Mouse (Mus musculus): ENCODE data around the gene E4f1. TPM values are rescaled to one million over a fixed set of nuclear protein-coding genes. Genes with fewer than 3 reads are reported as not detected.

E4f1 gene
- 17.7 and 19.5 TPM in 2 replicates for polyA plus RNA-seq (2015; fragmentation: Nextera tagmentation; extraction: Ambion mirVana)

DNA sequence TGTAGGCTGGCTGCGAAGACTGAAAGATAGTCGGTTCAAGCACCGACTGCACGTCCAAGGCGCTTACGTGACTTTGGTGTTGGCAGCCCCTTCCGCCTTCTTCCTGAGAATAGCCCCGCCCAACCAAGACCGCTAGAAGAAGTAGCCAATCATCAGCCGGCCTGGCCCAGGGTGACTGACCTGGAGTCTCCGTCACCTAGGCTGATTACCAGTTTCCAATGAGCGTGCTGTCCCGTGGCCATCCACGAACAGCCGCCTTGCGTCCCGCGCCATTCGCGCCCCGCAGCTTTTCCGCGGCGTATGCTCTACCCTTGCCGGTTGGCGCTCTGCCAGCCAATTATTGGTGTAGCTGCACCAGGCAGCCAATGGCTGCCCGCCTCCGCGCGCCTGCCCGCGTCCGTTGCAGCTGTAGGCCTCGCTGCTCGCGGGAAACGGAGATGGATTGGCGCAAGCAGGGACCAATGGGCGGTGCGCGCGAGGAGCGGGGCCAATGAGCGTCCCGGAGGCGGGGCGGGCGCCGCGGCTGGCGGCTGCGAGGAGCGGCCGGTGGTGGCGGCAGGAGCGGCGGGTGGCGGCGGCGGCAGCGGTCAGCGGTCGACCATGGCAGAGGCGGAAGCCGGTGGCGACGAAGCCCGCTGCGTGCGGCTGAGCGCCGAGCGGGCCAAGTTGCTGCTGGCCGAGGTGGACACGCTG is at the start of gene E4f1, which contains the start of gene Pgp:
TSS of gene E4f1 (minus strand) at position 404 of the 693 bp plus-strand sequence.
TSS of gene Pgp (plus strand) at position 483 of the 693 bp plus-strand sequence.

DNA sequence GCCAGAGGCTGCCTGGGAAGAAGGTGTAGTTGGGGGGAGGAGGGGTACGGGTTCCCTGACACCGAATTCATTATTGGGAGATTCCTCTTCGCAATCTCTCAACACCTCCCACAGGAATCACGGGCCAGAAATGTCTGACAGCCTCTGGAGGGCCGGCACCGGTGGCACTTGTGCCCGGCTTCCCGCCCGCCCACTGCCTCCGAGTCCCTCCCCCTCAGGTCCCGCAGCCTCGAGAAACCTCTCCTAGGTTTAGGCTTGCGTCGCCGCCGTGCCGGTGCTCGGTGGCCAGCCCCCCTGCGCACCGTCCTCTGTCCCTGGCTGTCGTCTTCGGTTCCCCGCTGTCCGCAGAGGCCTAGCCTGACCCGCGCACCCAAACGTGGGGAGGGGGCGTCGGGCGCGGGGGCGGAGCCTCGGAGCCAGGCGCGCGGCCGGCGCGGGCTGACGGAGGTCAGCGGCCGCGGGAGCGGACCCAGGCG is 18.1 kb upstream of the E4f1 start, which contains the start of gene Caskin1:
TSS of gene Caskin1 (plus strand) at position 416 of the 476 bp plus-strand sequence.

DNA sequence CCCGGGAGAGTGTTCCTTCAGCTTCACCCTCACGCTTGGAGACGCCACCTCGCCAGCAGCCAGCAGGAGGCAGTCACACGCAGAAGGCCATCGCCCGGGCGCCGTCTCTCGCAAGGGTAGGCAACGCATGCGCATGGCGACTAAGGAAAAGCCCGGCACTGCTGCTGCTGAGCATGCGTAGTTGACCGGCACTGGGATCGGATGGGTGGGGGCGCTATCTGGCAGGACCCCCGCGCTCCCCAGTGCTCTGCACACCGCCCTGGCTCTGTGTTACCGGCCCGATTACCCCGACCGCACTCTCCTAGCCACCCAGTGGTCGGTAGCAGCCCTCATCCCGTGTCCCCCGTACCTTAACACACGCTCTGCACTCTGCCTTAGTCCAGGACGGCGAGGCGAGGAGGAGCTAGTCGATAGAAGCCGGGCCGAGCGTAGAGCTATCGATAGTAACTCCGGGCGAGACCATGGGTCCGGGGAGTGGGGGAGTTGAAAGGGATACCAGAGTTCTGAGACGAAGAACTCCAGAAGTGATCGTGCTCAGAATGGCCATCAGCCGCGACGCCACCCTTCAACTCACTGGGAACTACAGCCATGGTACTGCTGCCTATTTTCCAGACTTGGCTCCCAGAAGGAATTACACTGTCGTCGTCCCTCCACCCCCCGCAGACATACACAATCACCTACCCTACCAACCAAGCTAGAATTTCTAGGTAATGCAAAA is 8.7 kb upstream of the E4f1 start, which contains the start of gene Mlst8:
TSS of gene Mlst8 (minus strand) at position 416 of the 718 bp plus-strand sequence.

DNA sequence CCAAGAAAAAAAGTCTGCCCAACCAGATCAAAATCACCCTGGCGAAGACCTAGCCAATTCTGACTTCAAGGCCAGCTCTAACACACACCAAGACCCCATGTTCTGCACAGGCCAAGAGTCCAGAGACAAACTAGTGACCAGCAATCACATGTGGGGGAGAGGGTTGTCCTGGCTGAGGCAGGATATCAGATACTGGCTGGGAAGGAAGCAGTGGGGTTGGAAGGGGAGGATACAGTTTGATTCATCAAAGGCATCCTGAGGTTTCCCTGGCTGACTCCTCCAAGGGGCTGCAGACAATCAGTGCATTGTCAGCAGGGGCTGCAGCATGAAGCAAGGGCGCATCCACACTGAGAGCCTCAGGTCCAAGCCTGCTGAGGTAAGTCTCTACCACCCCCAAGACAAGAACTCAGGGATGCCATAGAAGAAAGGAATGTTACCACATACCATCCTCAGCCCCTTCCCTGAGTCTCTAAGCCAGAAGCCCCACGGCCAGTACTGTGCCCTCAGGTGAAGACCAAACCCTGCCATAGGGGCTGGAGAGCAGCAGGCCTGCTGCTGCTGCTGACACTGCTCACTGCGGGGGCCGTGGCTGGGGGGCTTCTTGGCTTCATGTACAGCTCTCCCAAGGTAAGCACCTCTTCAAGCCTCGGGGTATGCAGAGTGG is 3.6 kb upstream of the E4f1 start, which contains the start of gene Bricd5:
TSS of gene Bricd5 (plus strand) at position 273 of the 664 bp plus-strand sequence.

DNA sequence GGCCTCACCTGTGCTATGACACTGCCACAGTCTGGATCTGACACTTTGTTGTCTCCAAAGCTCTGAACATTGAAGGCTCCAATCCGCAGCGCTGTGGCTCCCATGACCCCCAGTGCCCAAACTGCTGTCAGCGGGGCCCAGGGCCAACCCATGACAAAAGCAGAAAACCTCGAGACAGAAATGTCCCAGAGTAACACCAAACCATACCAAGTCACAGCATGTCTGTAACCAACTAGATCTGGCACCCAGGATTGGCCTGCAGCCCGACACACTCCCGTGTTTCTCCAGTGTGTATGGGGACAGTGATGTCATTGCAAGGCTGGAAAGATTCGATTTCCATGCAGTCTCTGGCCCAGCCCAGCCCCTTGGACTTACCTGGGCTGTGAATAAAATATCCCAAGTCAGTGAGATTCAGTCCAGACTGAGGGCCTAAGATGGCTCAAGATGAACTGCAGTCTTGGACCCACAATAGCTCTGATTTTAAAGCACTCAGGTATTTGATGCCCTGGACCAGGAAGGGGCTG is 27.4 kb downstream of the E4f1 start, which contains the start of gene Dnase1l2:
TSS of gene Dnase1l2 (minus strand) at position 474 of the 524 bp plus-strand sequence.

DNA sequence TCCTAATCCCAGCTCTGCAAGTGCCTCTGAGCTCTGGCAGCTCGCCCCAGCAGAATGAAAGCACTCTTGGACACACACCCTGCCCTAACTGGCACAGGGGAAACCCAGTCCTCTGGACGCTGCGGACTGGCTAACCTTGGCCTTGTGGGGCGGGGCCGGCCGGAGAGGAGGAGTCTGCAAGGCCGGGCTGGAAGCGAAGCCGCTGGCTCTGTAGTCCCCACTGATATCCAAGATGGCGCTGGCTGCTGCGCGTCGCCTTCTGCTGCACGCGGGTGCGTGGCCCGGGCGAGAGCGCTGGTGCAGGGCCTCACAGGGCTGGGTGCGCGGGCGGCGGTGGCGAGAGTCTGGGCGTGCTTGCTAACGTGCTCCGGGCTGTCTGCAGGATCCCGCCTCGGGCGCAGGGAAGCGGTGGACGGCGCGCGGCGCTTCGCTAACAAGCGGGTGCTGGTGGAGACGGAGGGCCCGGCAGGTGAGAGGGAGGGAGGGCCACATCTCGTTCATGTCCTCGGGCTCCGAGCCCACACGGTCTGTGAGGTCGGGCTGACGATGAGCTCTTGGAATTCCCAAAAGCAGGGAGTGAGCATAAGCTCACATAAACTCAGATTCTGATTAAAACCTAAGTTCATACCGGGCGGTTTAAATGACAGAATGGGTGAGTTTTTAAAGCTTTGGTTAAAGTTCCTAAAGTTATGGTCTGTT is 43.5 kb downstream of the E4f1 start, which contains the start of gene Eci1:
TSS of gene Eci1 (plus strand) at position 171 of the 699 bp plus-strand sequence.

DNA sequence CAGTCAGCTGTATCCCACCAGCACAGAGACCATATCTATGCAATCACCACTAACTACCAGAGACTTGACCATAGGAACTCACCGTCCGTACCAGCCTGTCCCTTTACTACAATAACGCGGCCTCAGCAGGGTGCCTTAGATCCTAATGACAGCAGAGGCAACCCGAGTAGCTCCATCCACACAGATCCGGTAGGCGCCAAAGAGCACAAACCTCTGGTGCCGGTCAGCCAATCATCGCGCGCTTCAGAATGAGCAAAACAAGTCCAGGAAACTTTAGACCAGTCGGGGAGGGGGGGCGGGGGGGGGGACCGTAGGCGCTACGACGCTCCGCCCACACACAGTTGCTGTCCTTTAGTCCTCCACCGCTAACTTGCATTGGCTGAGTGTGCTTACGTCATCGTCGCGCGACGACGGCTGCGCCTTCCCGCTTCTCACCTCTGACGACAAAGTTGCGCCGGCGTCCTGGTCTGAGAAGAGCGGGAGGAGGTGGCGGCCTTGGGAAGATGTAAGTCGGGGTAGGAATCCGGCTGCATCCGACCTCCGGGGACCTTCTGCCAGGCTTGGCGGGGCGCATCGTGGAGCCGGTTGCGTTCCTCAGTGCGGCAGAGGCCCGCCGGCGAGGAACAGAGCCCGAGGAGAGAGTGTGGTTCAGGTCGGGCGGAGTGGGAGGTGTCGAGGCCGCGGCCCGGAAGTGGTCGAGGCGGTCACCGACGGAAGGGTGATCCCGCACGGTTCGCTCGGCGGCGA is 55.7 kb downstream of the E4f1 start, which contains the start of gene Rnps1:
TSS of gene Rnps1 (plus strand) at position 336 of the 747 bp plus-strand sequence.

Other genes with a start within 250 kb of the E4f1 start
- gene Tedc2, start 249.5 kb downstream of the E4f1 start, polyA plus RNA-seq (2015; fragmentation: Nextera tagmentation; extraction: Ambion mirVana): 3.6 TPM in 2 replicates
- 6.9 and 11.9 TPM in 2 replicates for gene Ccnf, start 218.8 kb downstream of the E4f1 start, polyA plus RNA-seq (2015; fragmentation: Nextera tagmentation; extraction: Ambion mirVana)
- gene Abca17, start 119.2 kb downstream of the E4f1 start, polyA plus RNA-seq (2015; fragmentation: Nextera tagmentation; extraction: Ambion mirVana): 0.19 TPM in 1 of 2 replicates, not detected in the other
- 10.4 and 13.4 TPM in 2 replicates for gene Abca3, start 118.4 kb downstream of the E4f1 start, polyA plus RNA-seq (2015; fragmentation: Nextera tagmentation; extraction: Ambion mirVana)
- 112 and 119 TPM in 2 replicates for gene Rnps1, start 55.7 kb downstream of the E4f1 start, polyA plus RNA-seq (2015; fragmentation: Nextera tagmentation; extraction: Ambion mirVana)
- 102 and 104 TPM in 2 replicates for gene Eci1, start 43.7 kb downstream of the E4f1 start, polyA plus RNA-seq (2015; fragmentation: Nextera tagmentation; extraction: Ambion mirVana)
- gene Dnase1l2, start 27.2 kb downstream of the E4f1 start, polyA plus RNA-seq (2015; fragmentation: Nextera tagmentation; extraction: Ambion mirVana): 35.1 and 38.3 TPM in 2 replicates
- gene Pgp, start 79 bp upstream of the E4f1 start, polyA plus RNA-seq (2015; fragmentation: Nextera tagmentation; extraction: Ambion mirVana): 41.5 and 50.1 TPM in 2 replicates
- gene Bricd5, start 3.6 kb upstream of the E4f1 start, polyA plus RNA-seq (2015; fragmentation: Nextera tagmentation; extraction: Ambion mirVana): not detected in 2 replicates
- 11.2 and 13.5 TPM in 2 replicates for gene Mlst8, start 8.8 kb upstream of the E4f1 start, polyA plus RNA-seq (2015; fragmentation: Nextera tagmentation; extraction: Ambion mirVana)
- 0.23 and 0.41 TPM in 2 replicates for gene Caskin1, start 18.3 kb upstream of the E4f1 start, polyA plus RNA-seq (2015; fragmentation: Nextera tagmentation; extraction: Ambion mirVana)
- gene Traf7, start 57.6 kb upstream of the E4f1 start, polyA plus RNA-seq (2015; fragmentation: Nextera tagmentation; extraction: Ambion mirVana): 50.4 and 54.8 TPM in 2 replicates
- gene Rab26, start 63.9 kb upstream of the E4f1 start, polyA plus RNA-seq (2015; fragmentation: Nextera tagmentation; extraction: Ambion mirVana): 2.2 and 2.6 TPM in 2 replicates
- 28.6 and 36.5 TPM in 2 replicates for gene Pkd1, start 79.5 kb upstream of the E4f1 start, polyA plus RNA-seq (2015; fragmentation: Nextera tagmentation; extraction: Ambion mirVana)
- gene Tsc2, start 162.3 kb upstream of the E4f1 start, polyA plus RNA-seq (2015; fragmentation: Nextera tagmentation; extraction: Ambion mirVana): 216 and 218 TPM in 2 replicates
- gene Nthl1, start 162.4 kb upstream of the E4f1 start, polyA plus RNA-seq (2015; fragmentation: Nextera tagmentation; extraction: Ambion mirVana): 9.8 and 11.3 TPM in 2 replicates
- gene Slc9a3r2, start 180.0 kb upstream of the E4f1 start, polyA plus RNA-seq (2015; fragmentation: Nextera tagmentation; extraction: Ambion mirVana): 33.6 and 38.2 TPM in 2 replicates
- not detected in 2 replicates for gene Npw, start 188.1 kb upstream of the E4f1 start, polyA plus RNA-seq (2015; fragmentation: Nextera tagmentation; extraction: Ambion mirVana)
- gene Zfp598, start 199.4 kb upstream of the E4f1 start, polyA plus RNA-seq (2015; fragmentation: Nextera tagmentation; extraction: Ambion mirVana): 10.0 and 11.2 TPM in 2 replicates
- gene Syngr3, start 219.6 kb upstream of the E4f1 start, polyA plus RNA-seq (2015; fragmentation: Nextera tagmentation; extraction: Ambion mirVana): 0.08 and 0.41 TPM in 2 replicates
- 28.0 and 29.7 TPM in 2 replicates for gene Gfer, start 225.8 kb upstream of the E4f1 start, polyA plus RNA-seq (2015; fragmentation: Nextera tagmentation; extraction: Ambion mirVana)
- gene Noxo1, start 225.9 kb upstream of the E4f1 start, polyA plus RNA-seq (2015; fragmentation: Nextera tagmentation; extraction: Ambion mirVana): 1.4 and 2.0 TPM in 2 replicates
- 31.4 and 34.7 TPM in 2 replicates for gene Tbl3, start 237.3 kb upstream of the E4f1 start, polyA plus RNA-seq (2015; fragmentation: Nextera tagmentation; extraction: Ambion mirVana)
- gene Rnf151, start 247.8 kb upstream of the E4f1 start, polyA plus RNA-seq (2015; fragmentation: Nextera tagmentation; extraction: Ambion mirVana): 0.24 TPM in 1 of 2 replicates, not detected in the other
- 1,136 and 1,298 TPM in 2 replicates for gene Rps2, start 247.8 kb upstream of the E4f1 start, polyA plus RNA-seq (2015; fragmentation: Nextera tagmentation; extraction: Ambion mirVana)

Measured in urinary bladder, postnatal 0 days (tissue).